Mouse (Mus musculus) forebrain, embryonic 13.5 days (tissue): ENCODE measurements around the gene Serpinb13. TPM values are rescaled to one million over a fixed set of nuclear protein-coding genes. Genes with fewer than 3 reads are reported as not detected.
"Not testable (repeated sequence)": the region's sequence is repeated elsewhere in the genome, so short reads cannot be mapped to it uniquely, and the experiment has no call there.

Experiments used
- ATAC-seq: fragments of 200-750 bp; cut with Nextera tagmentation; 2 replicates; pipeline ENCODE4 v1.8.0; 2017
- H3K27ac ChIP-seq: fragments of 300-500 bp; sonication (generic); 2 replicates; pipeline ENCODE4 v1.5.1; 2015; ENCODE audit warnings: inconsistent platforms, mild to moderate bottlenecking, moderate library complexity
- H3K27me3 ChIP-seq: fragments of 300-500 bp; sonication (generic); 2 replicates; pipeline ENCODE4 v1.6.1; 2015; ENCODE audit warnings: mild to moderate bottlenecking, inconsistent platforms
- H3K36me3 ChIP-seq: fragments of 300-500 bp; sonication (generic); 2 replicates; pipeline ENCODE4 v1.6.1; 2015; ENCODE audit warnings: mild to moderate bottlenecking, inconsistent platforms; ENCODE audit not compliant: poor library complexity, severe bottlenecking
- H3K4me1 ChIP-seq: fragments of 300-500 bp; sonication (generic); 2 replicates; pipeline ENCODE4 v1.6.1; 2015; ENCODE audit warnings: inconsistent platforms
- H3K4me2 ChIP-seq: fragments of 300-500 bp; sonication (generic); 2 replicates; pipeline ENCODE4 v1.6.1; 2015; ENCODE audit warnings: inconsistent platforms, mild to moderate bottlenecking, moderate library complexity
- H3K4me3 ChIP-seq: fragments of 300-500 bp; sonication (generic); 2 replicates; pipeline ENCODE4 v1.5.1; 2015; ENCODE audit warnings: mild to moderate bottlenecking, inconsistent platforms
- H3K9ac ChIP-seq: fragments of 300-500 bp; sonication (generic); 2 replicates; pipeline ENCODE4 v1.6.1; 2015; ENCODE audit warnings: mild to moderate bottlenecking, inconsistent platforms
- H3K9me3 ChIP-seq: fragments of 300-500 bp; sonication (generic); replicated peaks from 2 replicates; pipeline ENCODE4 v1.6.1; 2016; ENCODE audit warnings: inconsistent platforms
- WGBS: fragments of 180-500 bp; shearing (Covaris S2); methylation state at CpG from one replicate; pipeline ENCODE4 v1.1.7; 2015; 5-methylcytosine and 5-hydroxymethylcytosine counted together
- polyA plus RNA-seq: library from polyadenylated mRNA; unstranded; fragments of >200 nt; fragmentation: Nextera tagmentation; extraction: Ambion mirVana; gene quantifications from 2 replicates; pipeline ENCODE4 v1.2.1, GENCODE M21; 2015

Serpinb13 gene
- polyA plus RNA-seq, 1 experiment from 2014 or later = not detected

DNA sequence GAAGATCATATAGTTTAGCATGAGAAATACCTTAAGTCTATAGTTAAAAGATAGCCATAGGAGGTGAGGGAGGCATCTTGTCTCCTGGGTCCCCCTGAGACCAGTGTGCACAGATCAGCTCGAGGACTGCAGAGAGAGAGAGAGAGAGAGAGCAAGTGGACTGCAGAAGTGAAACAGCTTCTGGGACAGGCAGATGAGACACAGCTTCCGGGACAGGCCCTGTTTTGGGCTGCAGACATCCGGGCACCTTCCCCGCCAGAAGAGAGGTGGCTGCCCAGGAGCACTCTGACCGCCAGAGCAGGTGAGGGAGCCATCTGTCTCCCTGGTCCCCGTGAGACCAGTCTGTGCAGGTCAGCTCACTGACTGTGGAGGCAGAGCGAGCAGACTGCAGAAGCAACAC, 34.4 kb downstream of the Serpinb13 start:
- H3K4me1 ChIP-seq = no peaks in the 10 kb centered on the region
- H3K4me2 ChIP-seq = no peak overlapping the region
- no peak overlapping the region for H3K27ac ChIP-seq
- H3K27me3 ChIP-seq = no peaks in the 10 kb centered on the region
- no peak overlapping the region for H3K9ac ChIP-seq
- H3K9me3 ChIP-seq = no peaks in the 10 kb centered on the region
- ATAC-seq = no peak
- WGBS = 85% methylated on average over 7 of the region's 7 CpGs
- no peak overlapping the region for H3K4me3 ChIP-seq
- no peaks in the 10 kb centered on the region for H3K36me3 ChIP-seq

DNA sequence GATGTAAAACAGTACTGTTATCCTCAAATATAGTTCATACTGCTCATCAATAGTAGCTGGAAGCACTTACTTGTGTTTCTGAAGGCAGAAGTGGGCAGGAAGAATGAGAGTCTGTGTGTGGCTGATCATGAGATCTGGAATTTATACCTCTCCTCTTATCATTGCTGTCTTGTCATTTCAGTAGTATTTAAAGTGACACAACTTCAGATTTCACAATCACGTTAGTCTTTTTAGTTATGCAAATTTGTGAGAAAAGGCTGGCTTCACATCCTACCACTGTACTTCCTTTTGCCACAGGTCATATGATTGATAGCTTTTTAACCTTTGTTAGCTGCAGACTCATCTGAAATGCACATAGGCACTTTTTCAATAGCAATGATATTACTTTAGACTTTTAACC, 45.1 kb downstream of the Serpinb13 start:
- WGBS = 71% methylated on average over 1 of the region's 1 CpGs
- Histone ChIP-seq H3K27ac (no peak overlapping the region), H3K27me3 (no peaks in the 10 kb centered on the region), H3K4me3 (no peak overlapping the region), H3K36me3 (no peaks in the 10 kb centered on the region), H3K9ac (no peak overlapping the region), H3K4me2 (no peak overlapping the region), H3K9me3 (no peaks in the 10 kb centered on the region), H3K4me1 (no peaks in the 10 kb centered on the region)
- ATAC-seq = no peak

GRCm38 (mm10) chr1:107034236-107034635, 53.5 kb downstream of the Serpinb13 start:
- H3K9me3 ChIP-seq, H3K9ac ChIP-seq, ATAC-seq, H3K4me2 ChIP-seq, H3K4me1 ChIP-seq, H3K27me3 ChIP-seq, H3K36me3 ChIP-seq, H3K4me3 ChIP-seq, H3K27ac ChIP-seq: not testable (repeated sequence)
- WGBS = 91% methylated on average over 3 of the region's 3 CpGs

Other genes starting within 250 kb of the Serpinb13 start
- 10.1 and 11.5 TPM in 2 replicates for gene Kdsr, start 221.3 kb upstream of the Serpinb13 start, polyA plus RNA-seq
- gene Vps4b, start 184.3 kb upstream of the Serpinb13 start, polyA plus RNA-seq = 51.6 and 55.2 TPM in 2 replicates
- gene Serpinb5, start 119.8 kb upstream of the Serpinb13 start, polyA plus RNA-seq = not detected in 2 replicates
- not detected in 2 replicates for gene Serpinb12, start 46.5 kb upstream of the Serpinb13 start, polyA plus RNA-seq
- not detected in 2 replicates for gene Serpinb3a, start 71.3 kb downstream of the Serpinb13 start, polyA plus RNA-seq
- not detected in 2 replicates for gene Serpinb3d, start 102.5 kb downstream of the Serpinb13 start, polyA plus RNA-seq